Mouse (Mus musculus): ENCODE results near the gene Gpatch3.

Gene Gpatch3

GRCm38 (mm10) chr4:133620668-133621067, 46.1 kb downstream of the Gpatch3 start:
- no peak for DNase-seq

GRCm38 (mm10) chr4:133622161-133622695, 47.7 kb downstream of the Gpatch3 start:
- no peak for DNase-seq

- no peak for DNase-seq
These were observed 50.3 kb downstream of the Gpatch3 start for GRCm38 (mm10) chr4:133624830-133625229.

GRCm38 (mm10) chr4:133625621-133626071, 51.1 kb downstream of the Gpatch3 start:
- peak in 1 of 2 experiments; percentile 52 for DNase-seq

- no peak for DNase-seq
These were observed 51.7 kb downstream of the Gpatch3 start for GRCm38 (mm10) chr4:133626221-133626620.

GRCm38 (mm10) chr4:133626621-133627020, 52.1 kb downstream of the Gpatch3 start:
- DNase-seq, result no peak

- peak; percentile 74 to 76 for DNase-seq
These were observed 52.5 kb downstream of the Gpatch3 start for GRCm38 (mm10) chr4:133627039-133627438.

- DNase-seq, result no peak
These were observed 54.0 kb downstream of the Gpatch3 start for GRCm38 (mm10) chr4:133628517-133628916.

- DNase-seq, result no peak
These were observed 54.6 kb downstream of the Gpatch3 start for GRCm38 (mm10) chr4:133629191-133629590.

- peak; percentile 80 to 81 for DNase-seq
These were observed 55.9 kb downstream of the Gpatch3 start for GRCm38 (mm10) chr4:133630326-133630920.

- DNase-seq, result no peak
These were observed 56.7 kb downstream of the Gpatch3 start for GRCm38 (mm10) chr4:133631071-133631768.

GRCm38 (mm10) chr4:133631769-133632411, 57.3 kb downstream of the Gpatch3 start:
- DNase-seq, result peak in 1 of 2 experiments; percentile 45

- no peak for DNase-seq
These were observed 58.2 kb downstream of the Gpatch3 start for GRCm38 (mm10) chr4:133632483-133633327.

GRCm38 (mm10) chr4:133633332-133634042, 58.9 kb downstream of the Gpatch3 start:
- DNase-seq, result peak; percentile 92 to 93

All from cerebellum, postnatal 14 days (tissue).